Mouse (Mus musculus) thymus, adult 18-20 months (tissue): Measurements from ENCODE around the gene Dalrd3.

ENCODE experiments used
- DNase-seq, 2 experiments: peaks; one replicate each; pipeline ENCODE4 v3.0.0; 2022; ENCODE audit warnings: mixed read lengths in 2 of 2

The Dalrd3 gene

DNA sequence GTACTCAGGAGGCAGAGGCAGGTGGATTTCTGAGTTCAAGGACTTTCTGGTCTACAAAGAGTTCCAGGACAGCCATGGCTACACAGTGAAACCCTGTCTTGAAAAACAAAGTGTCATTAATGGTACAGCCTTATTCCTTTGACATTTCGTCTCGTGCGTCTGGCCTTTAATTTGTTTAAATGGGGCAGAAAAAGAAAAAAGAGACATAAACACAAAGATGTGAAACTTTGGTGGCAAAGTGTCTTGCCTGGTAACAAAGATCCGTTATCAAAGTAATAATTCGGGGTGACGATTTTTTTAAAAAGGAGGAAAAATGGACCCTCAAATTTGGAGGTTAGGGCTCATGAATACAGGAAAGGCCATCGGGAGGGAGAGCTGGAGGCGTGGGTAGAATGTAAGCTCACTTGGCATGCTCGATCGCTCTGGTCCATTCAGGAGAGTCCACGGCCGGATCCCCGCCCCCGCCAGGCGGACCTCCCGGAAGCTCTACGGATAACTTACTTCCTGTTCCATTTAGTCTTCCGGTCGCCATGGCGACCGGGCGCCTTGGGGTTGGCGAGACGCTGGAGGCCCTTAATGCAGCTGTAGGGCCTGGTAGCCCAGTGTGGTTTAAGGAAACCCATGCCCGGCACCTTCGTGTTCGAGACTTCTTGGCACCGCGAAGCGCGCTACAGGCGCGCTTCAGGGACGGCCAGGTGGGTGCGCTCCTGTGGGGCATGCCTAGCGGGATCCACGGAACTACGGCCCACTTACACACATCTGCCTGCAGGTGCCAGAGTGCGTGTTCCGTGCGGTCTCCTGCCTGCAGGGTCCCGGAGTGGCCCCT lies at the start of gene Dalrd3:
TSS of gene Dalrd3 (plus strand) at position 506 of the 826 bp plus-strand sequence.
- peak; percentile 85 to 88 for DNase-seq

DNA sequence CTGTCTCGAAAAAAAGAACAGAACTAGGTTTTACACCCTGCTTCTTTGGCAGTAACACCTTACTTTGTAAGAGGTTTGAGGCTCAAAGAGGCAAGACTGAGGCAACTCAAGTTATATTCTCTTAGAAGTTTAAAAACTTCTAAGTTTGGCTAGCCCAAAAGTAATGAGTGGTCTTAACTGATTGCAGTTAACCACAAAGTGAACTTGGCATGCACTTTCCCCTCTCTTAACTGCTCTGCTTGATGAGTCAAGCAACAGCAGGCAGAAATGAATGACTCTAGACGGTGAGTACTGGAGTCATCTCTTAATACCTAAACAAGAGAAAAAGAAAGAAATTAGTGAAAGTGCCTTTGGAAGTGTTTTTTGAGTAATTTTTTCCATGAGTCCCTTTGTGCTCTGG lies 48.1 kb upstream of the Dalrd3 start:
- no peak for DNase-seq

DNA sequence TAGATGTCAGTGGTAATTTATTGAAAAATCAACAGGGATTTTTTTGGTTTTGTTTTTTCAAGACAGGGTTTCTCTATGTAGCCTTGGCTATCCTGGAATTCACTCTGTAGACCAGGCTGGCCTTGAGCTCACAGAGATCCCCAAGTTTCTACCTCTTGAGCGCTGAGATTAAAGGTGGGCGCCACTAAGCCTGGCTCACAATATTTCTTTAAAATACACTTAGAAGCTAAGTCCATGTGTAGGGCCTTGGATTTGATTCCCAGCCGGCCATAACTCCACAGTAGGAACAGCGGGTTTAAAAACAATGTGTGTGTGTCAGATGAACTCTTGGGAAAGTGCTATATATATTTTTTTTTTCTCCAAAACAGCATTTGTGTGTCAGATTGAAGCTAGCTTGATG lies 46.3 kb upstream of the Dalrd3 start:
- DNase-seq, result no peak

DNA sequence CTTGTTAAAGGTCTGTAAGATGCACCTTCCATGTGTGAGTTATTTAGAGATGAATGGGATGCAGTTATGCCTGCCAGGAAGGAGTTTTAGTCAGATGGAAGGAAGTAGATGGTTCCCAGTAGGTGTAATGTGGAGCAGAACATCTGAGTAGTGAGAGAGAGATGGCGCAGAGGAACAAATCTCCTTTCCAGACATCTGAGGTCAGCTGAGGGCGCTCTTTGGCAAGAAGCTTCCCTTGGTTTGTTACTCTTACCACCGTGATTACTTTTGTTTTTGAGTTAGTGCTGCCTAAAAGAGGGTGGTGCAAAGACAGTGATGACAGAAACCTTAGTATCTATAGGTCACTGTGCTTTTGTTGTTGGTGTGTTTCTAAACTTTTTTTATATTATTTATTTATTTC lies 44.3 kb upstream of the Dalrd3 start:
- no peak for DNase-seq

DNA sequence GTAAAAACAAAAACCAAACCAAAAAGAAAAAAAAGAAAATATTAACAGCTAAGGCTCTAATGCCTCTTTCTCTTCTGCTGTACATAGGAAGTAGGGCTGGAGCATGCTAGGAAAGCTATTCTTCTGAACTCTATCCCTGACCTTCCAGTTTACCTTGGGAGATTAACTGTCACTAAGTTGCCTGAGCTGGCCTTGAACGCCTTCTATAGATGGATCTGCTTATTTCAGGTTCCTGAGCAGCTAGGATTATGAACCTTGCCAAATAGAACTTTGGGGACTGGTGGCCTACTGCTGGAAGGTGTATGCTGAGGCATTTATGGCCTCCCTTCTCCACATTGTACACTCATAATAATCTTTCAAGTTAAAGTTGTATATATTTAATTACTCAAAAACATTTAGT lies 38.7 kb upstream of the Dalrd3 start:
- no peak for DNase-seq

DNA sequence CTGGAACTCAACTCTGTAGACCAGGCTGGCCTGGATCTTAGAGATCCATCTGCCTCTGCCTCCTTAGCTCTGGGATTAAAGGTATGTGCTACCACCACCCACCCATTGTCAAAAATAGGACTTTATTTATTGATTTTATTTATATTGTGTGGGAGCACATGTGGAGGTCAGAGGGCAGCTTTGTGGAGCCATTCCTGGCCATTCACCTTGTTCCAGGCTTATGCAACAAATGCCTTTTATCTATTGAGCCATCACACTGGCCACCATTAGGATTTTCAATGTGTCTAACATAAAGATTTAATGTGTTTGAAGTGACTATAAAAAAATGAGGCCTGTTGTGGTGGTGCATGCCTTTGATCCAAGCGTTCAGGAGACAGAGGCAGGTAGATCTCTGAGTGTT lies 38.2 kb upstream of the Dalrd3 start:
- no peak for DNase-seq

DNA sequence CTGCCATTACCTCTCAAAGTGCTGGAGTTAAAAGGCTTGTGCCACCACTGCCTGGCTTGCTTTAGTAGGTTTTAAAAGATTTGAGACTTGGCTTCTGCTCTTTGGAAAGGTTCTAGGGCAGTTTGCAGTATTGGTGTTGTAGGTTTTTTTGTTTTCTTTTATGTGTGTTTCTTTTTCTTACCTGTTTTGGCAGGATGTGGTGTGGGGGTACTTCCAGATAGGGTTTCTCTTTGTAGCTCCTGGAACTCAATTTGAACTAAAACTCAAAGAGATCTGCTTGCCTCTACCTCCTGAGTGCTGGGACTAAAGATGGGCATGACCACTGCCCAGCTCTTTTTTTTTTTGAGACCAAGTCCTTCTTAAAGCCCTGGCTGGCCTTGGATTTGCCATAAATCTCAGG lies 28.8 kb upstream of the Dalrd3 start:
- DNase-seq, result no peak

DNA sequence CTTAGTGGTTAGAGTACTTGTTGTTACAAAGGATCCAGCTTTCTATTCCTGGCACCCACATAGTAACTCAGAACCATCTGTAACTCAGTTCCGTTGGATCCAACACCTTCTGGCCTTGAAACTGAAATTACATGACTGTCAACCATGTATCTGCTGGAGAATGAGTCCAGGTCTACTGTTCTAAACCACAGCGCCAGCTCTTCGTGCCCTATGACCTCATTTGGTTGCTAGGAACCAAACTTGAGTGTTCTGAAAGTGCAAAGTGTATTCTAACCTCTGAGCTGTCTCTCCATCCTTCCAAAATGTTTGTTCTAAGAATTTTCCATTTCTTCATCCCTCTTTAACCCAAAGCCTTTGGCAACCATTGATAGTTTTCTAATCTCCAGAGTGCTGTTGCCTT lies 23.7 kb upstream of the Dalrd3 start:
- no peak for DNase-seq

DNA sequence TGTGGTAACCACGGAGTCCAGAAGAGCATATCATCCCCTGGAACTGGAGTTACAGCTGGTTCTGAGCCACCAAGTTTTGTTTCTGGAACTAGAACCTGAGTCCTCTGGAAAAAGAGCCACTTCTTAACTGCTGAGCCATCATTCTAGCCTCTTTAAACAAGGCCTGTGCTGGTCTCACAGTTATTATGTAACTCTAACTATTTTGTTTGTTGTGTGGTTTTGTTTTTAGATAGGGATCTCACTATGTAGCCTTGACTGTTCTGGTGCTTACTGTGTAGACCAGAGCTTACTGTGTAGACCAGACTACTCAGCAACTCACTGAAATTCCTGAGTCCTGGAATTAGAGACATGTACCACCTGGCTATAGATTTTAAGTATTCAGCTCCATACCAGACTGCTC lies 22.8 kb upstream of the Dalrd3 start:
- no peak for DNase-seq

DNA sequence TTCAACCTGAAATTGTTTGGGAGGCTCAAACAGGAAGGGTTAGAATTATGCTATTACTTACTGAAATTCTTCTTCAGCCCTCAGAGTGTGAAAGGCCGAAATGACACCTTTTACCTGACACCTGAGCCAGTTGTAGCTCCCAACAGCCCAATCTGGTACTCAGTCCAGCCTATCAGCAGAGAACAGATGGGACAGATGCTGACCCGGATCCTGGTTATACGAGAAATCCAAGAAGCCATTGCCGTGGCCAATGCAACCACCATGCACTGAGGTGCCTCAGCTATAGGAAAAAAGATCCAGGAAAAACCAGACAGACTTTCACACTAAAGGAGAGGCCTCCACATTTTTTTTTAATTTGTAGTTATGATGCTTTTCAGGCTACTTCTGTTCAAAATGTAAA lies 10.5 kb upstream of the Dalrd3 start:
- DNase-seq, result no peak

DNA sequence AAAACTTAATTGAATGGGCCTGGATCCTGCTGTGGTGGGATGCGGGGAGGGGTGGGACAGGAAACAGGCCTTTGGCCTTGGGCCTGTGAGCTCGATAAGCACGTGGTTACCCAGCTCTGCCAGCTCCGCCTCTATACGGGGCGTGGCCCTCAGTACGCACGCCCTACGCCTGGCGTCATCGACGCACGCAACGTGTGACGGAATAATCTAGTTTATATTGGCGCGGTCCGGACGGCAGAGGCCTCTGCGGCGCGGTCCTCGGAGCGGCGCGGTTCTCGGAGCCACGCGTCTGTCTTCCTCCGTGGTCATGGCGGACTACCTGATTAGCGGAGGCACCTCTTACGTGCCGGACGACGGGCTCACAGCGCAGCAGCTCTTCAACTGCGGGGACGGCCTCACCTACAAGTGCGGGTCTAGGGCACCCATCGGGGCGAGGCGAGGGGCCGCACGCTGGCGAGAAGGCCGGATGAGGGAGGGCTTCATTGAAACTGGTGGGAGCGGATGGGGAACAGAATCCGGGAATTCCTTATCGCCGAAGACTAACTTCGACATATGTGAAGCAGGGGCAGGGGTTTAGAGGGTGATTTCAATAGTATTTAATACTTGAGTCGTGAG lies 9.4 kb upstream of the Dalrd3 start, which contains the start of gene Impdh2:
TSS of gene Impdh2 (plus strand) at position 60 of the 615 bp plus-strand sequence.
- DNase-seq, result peak; percentile 89 to 92

DNA sequence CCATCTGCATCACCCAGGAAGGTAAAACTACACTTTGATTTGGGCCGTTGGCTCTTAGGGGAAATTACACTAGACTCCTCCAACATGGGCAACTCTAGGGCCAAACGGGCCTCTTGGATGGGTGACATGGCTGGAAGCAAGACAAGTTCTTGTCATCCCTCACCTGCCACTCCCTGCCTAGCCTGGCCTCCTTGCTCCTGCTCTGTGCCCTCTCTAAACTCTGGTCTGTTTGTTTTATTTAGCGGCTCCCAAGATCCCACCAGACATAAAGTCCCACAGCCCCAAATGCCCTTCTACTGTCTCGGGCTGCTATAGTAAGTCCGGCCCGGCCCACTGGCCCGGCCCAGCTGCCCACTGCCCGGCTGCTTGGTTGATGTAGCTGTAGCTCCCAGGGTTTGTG lies 6.0 kb upstream of the Dalrd3 start:
- no peak for DNase-seq

DNA sequence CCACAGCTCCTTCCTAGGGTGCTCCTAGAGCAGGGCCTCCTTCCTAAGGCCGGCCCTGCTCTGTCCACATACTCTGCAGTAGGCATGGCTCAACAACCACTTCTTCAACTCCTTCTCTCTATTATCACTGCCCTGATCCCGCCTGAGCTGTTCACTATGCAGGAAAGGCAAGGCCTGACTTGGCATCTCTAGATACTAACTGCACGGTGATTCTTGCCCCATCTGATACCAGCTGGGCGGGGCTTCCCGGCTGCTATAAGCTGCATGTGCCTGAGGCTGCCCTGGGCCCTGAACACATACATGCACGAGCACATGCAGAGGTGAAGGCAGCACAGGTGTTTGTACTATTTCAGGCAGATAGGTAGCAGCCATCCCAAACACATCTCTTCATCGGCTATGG lies 5.6 kb upstream of the Dalrd3 start:
- no peak for DNase-seq

DNA sequence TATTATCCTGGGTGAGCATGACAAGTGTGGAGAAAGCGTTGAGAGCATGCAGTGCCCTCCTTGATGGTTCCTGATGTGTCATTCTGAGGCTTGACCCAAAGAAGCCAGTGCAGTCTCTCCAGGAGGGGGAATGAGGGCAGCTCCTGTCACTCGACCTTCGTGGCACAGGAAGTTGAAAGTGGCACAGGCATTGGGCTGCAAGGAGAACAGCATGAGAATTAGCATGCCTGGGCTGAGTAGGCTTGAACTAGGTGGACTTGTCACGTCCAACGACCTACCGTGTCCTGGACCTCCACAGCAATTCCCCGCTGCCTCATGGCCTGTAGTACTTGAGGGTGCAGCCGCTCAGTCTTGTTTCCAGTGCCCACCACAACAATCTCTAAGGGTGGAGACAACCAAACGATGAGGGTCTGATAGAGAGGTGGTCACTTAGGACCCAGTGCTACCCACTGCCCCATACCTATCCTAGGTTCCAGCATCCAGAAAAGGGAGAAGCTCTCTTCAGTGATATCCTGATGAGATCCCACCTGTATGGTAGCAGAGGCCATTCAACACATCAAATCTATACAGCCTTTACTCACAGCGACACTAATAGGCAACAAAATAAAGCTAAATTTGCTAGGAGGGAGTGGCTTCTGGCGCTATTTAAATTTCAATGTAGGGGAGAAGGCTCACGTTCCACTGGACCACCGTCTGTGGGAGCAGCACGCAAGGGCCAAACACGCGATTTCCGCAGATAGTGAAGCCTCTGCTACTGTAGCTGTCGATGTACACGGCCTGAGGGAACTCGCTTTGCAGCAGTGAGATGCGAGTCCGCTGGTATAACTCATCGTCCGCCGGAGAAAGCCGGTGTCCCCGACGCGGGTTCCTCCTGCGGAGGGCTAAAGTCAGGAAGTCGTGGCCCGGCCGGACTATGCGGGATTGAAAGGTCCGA lies 3.5 kb upstream of the Dalrd3 start:
- no peak for DNase-seq

DNA sequence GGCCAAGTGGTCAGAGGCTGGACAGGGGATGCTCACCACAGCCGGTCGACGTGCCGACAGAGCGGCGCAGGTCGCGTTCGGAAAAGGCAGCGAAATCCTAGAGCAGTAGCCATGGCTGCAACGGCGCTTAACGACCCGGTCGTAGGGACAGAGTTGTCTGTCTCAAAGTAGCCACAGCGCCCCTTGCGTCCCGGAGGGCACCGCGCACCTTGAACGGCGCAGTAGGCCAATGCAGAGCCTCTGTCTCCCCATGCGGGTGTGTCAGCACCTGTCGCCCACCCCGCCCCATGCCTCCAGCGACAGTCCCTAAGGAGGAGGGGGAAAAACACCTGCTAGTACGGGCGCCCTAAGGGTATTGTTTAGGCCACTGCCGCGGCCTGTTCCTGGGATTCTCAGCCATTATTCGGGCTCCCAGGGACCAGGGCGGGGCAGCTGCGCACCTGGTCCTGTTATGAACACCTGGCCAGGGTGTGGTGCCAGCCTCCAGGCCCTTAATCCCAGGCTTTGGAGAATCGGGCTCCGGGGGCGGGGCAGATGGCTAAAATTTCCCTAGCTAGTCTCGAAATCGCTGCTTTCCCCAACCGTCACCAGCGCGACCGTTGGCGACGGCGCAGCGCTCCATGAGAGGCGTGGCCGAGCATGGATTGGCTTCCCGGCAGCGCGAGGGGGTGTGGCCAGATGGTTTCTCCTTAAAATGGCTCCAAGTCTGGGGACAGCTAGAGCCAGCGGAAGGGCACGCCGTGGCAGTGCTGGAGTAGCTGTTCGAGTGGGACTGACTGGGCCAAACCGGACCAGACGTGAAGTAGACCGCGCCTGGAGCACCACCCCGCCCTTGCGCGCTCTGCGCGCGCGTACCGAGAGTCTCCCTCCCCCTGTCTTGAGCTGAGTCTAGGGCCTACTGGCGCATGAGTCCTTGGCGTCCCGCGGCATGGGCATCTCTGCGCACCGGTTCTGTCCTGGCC lies 2.6 kb upstream of the Dalrd3 start, which contains the start of gene Ndufaf3:
TSS of gene Ndufaf3 (minus strand) at position 620 of the 962 bp plus-strand sequence.
- peak; percentile 92 to 95 for DNase-seq

DNA sequence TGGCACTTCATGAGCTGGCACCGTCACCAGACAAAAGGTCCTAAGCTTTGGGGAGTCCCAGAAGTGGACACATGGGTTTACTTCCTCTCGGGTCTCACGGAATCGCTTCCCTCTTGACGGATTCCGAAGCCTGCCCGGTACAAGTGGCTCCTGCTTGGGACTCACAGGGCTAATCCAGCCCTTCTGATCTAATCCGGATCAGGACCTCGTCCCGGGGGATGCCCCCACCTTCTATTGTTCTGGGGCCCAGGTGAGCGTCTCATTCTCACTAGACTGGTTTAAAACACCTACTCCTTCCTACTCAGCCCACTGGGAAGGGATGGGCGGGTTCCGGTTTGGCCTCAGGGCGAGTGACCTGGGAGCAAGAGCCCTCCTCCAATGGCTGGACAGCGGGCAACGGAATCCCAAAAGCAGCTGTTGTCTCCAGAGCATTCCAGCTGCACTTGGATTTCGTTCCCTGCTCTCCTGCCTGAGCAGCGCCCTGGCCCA lies 1.7 kb upstream of the Dalrd3 start:
- peak in 1 of 2 experiments; percentile 21 for DNase-seq

DNA sequence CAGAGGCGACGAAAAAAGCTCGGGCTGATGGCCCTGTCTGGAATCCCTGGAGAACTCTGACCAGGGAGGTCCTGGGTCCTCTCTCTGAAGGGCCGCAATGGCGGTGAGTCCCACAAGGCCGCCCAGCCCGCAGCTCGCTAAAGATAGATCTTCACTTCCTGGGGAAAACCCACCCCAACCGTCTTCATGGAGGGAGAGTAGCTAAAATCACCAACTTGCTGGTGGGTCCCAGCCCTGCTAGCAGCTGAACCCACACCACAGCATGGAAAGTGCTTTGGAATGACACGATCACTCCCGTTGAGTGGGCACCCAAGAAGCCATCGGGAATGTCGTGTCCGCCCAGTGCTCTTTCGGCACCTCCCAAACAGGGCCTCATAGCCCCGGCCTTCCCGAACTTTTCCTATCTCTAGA lies 1.2 kb upstream of the Dalrd3 start:
- DNase-seq, result peak in 1 of 2 experiments; percentile 19

DNA sequence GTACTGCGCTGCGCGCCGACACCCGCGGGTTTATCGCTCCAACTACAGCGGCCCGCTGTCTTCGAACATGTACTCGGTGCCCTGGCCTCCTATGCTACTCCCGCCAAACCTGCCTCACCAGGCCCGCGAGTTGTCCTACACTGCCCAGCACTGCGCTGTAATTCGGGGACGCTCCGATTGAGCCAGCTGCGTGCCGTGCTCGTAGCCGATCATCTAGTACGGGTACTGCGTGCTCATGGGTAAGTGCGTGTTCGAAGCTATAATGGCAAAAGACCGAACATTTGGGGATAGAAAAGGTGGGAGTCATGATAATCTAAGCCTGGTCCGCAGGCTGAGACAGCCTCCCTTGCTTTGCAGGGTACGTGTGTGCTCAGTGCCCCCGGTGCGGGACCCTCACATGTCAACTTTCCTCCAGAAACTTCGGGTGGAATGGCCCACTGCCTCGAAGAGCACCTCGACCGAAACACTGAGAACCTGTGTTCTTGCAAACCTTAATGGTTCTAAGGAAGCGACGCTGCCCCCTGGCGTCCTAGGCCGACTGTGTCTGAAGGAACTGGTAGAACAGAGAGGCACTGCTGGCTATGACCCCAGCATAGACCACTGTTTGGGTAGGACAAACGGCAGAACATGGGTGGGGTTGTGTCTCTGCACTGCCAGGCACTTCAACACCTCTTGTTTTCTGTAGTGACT lies 666 bp downstream of the Dalrd3 start:
- DNase-seq, result peak; percentile 77 to 82

DNA sequence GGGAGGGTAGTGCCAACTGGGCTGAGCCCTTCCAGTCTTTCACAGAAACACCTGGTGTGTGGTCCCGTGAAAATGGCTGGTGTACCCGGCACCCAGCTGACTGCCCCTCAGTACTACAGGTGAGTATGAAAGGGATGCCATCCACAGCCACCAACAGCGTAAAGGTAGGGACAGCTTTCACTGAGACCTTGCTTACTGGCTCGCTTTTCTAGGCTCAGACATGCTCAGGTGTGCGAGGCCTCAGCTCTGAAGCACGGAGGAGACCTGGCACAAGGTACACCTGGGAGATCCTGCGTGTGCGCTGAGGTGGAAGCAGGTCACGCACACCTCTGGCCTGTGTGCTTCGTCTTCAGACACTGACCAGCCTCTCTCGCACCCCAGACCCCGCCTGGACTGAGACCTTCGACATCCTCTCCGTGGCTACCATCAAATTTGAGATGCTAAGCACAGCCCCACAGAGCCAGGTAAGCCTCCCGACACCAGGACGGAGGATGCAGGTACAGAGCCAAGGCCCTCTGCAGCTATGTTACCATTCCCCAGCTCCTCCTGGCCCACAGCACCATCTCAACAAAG lies 1.8 kb downstream of the Dalrd3 start:
- no peak for DNase-seq

DNA sequence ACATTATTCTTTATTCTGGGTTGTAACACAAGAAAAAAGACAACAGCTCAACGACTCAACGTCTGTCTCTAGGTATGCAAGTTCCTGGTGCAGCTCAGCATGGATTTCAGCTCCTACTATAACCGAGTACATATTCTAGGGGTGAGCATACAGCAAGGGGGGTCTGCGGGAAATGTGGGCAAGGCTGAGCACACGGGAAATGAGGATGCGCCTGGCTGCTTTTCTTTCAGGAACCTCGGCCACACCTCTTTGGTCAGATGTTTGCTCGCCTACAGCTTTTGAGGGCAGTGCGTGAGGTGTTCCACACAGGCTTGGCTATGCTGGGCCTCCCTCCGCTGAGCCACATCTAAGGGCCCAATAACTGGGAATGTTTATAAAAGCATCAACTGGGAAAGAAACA lies 2.6 kb downstream of the Dalrd3 start:
- DNase-seq, result no peak
